Mouse (Mus musculus) hindbrain, embryonic 14.5 days (tissue): ENCODE results near the gene Pld5. TPM values are rescaled to one million over a fixed set of nuclear protein-coding genes. Genes with fewer than 3 reads are reported as not detected.

Experiments used
- ATAC-seq: fragments of 200-750 bp; cut with Nextera tagmentation; 2 replicates; pipeline ENCODE4 v1.8.0; 2017; ENCODE audit warnings: moderate number of reproducible peaks, mild to moderate bottlenecking, moderate TSS enrichment, moderate library complexity; ENCODE audit not compliant: low FRiP score
- DNase-seq: peaks from one replicate; pipeline ENCODE4 v3.0.0-alpha.2; 2015; ENCODE audit warnings: low spot score
- H3K27ac ChIP-seq: fragments of 300-500 bp; sonication (generic); 2 replicates; pipeline ENCODE4 v1.5.1; 2014; ENCODE audit warnings: mild to moderate bottlenecking, moderate library complexity
- H3K27me3 ChIP-seq: fragments of 300-500 bp; sonication (generic); 2 replicates; pipeline ENCODE4 v1.6.1; 2014; ENCODE audit warnings: mild to moderate bottlenecking, low read length, mixed read lengths; ENCODE audit not compliant: control insufficient read depth, insufficient read depth
- H3K36me3 ChIP-seq: fragments of 300-500 bp; sonication (generic); replicated peaks from 2 replicates; pipeline ENCODE4 v1.6.1; 2014; ENCODE audit not compliant: control insufficient read depth, insufficient read depth
- H3K4me1 ChIP-seq: fragments of 300-500 bp; sonication (generic); replicated peaks from 2 replicates; pipeline ENCODE4 v1.6.1; 2014; ENCODE audit warnings: antibody characterized with exemption, low read length, mixed read lengths; ENCODE audit not compliant: control insufficient read depth, insufficient read depth
- H3K4me2 ChIP-seq: fragments of 300-500 bp; sonication (generic); replicated peaks from 2 replicates; pipeline ENCODE4 v1.6.1; 2014; ENCODE audit warnings: mild to moderate bottlenecking, moderate library complexity
- H3K4me3 ChIP-seq: fragments of 300-500 bp; sonication (generic); replicated peaks from 2 replicates; pipeline ENCODE4 v1.5.1; 2014; ENCODE audit warnings: mild to moderate bottlenecking, low read length
- H3K9ac ChIP-seq: fragments of 300-500 bp; sonication (generic); 2 replicates; pipeline ENCODE4 v1.6.1; 2014
- H3K9me3 ChIP-seq: fragments of 300-500 bp; sonication (generic); 2 replicates; pipeline ENCODE4 v1.6.1; 2016; ENCODE audit warnings: low read length; ENCODE audit not compliant: control insufficient read depth
- WGBS: fragments of 180-500 bp; shearing (Covaris S2); extraction: QIAGEN DNeasy Blood & Tissue Kit; methylation state at CpG from one replicate; pipeline ENCODE4 v1.1.7; 2014; 5-methylcytosine and 5-hydroxymethylcytosine counted together
- polyA plus RNA-seq: library from polyadenylated mRNA; unstranded; fragments of >200 nt; fragmentation: Nextera tagmentation; extraction: Ambion mirVana; gene quantifications from 2 replicates; pipeline ENCODE4 v1.2.1, GENCODE M21; 2014

The Pld5 gene
- polyA plus RNA-seq, result 4.8 and 5.5 TPM in 2 replicates

DNA sequence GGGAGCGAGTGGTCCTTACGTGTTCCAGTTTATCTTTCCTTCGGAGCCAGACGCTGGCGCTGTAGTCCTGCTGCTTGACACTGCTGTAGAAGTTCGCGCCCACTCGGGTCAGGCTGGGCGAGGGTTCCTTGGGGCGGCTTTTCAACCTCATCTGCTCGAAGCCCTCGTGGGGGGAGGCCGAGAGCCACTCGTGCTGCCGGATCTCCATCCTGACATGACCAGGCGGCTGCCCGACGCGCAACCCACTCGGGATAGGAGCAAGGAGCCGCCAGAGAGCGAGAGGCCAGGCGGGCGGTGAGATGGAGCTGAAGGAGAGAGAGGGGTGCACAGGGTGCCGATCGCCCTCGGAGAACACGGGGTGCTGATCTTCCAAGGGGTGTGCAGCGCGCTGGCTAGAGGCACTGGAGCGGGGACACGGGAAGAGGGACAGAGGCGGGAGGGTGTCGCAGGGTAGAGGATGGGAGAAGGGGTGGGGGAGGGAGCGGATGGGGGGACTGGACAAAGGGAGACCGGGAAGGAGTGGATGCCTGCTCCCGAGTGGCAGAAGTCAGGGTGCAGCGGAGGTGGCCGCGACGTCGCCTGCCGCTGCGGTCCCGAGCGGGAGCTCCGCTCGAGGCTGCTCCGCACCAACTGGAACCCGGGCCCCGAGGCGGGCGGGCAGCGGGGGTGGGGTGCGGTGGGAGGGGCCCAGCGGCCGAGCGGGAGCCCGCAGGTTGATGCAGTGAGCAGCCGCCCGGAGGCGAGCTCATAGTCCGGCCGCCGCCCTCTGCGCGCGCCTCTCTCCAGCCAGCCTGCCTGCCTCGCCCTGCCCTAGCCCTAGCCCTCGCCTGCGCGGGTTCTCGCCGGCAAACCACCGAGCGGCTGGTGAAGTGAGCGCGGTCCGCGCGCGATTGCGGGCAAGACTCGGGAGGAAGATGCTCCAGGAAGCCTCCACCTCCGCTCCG is at the start of gene Pld5:
TSS of gene Pld5 (minus strand) at position 646 of the 944 bp plus-strand sequence.
- WGBS, result under 1% methylated on average over 82 of the region's 86 CpGs
- peak within 1 kb of the TSS; percentile 71 for H3K4me2 ChIP-seq
- ATAC-seq (peak; percentile 88), DNase-seq (peak; percentile 55)
- no peaks in the 10 kb centered on the region for H3K9me3 ChIP-seq
- H3K27me3 ChIP-seq, result peaks cover 5% of the 10 kb centered on the region; the same call in 1 of the 2 replicates
- peak within 1 kb of the TSS; percentile 69 for H3K4me3 ChIP-seq
- H3K36me3 ChIP-seq, result no peaks in the 10 kb centered on the region
- H3K4me1 ChIP-seq, result peaks cover 17% of the 10 kb centered on the region
- peak within 1 kb of the TSS; percentile 64 for H3K27ac ChIP-seq
- peak within 1 kb of the TSS; percentile 78 for H3K9ac ChIP-seq

DNA sequence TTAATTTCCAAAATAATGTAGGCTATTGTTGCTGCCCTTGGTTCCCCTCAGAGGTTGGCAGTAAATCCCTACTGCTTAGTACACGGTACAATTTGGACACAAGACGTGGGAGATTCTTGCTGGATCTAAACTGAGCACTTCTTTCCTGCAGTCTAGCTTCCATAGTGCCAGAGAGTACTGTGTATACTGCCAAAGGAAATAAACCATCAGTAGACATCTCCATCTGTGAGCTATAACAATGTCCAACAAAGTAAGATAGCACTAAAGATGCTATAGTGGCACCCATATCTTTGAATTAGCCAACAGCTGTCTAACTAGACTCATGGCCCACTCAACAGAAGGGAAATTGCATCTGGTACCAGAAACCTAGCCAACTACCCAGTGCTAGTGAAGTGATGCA is 40.0 kb upstream of the Pld5 start:
- Histone ChIP-seq H3K4me1 (no peaks in the 10 kb centered on the region), H3K27ac (no peak overlapping the region), H3K4me2 (no peak overlapping the region), H3K4me3 (no peak overlapping the region), H3K9me3 (no peaks in the 10 kb centered on the region), H3K36me3 (no peaks in the 10 kb centered on the region), H3K27me3 (no peaks in the 10 kb centered on the region), H3K9ac (no peak overlapping the region)
- 77% methylated on average over 2 of the region's 2 CpGs for WGBS
- DNase-seq, result no peak
- ATAC-seq, result no peak

DNA sequence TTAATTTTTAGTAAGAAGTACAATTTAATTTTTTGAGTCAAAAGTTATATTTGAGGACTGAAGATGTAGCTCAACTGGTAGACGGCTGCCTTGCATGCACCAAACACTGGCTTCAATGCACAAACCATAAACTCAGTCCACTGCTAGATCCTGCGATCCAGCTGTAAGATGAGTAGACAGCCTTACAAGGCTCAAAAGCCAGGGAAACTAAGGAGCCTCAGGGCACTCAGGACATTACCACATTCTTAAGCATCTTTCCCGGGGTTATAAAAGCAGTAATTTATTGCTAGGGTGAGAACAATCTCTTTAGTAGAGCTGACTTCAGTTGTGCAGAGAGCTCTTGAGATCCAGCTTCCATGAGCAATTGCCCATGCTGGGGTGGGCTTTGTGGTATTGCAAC is 35.1 kb upstream of the Pld5 start:
- H3K4me2 ChIP-seq, result no peak overlapping the region
- H3K4me3 ChIP-seq, result no peak overlapping the region
- WGBS, result 81% methylated on average over 3 of the region's 3 CpGs
- H3K9ac ChIP-seq, result no peak overlapping the region
- H3K9me3 ChIP-seq, result no peaks in the 10 kb centered on the region
- DNase-seq, result no peak
- no peaks in the 10 kb centered on the region for H3K4me1 ChIP-seq
- no peak for ATAC-seq
- no peaks in the 10 kb centered on the region for H3K36me3 ChIP-seq
- no peaks in the 10 kb centered on the region for H3K27me3 ChIP-seq
- no peak overlapping the region for H3K27ac ChIP-seq

- Histone ChIP-seq H3K4me2 (no peak overlapping the region), H3K36me3 (no peaks in the 10 kb centered on the region), H3K27me3 (no peaks in the 10 kb centered on the region), H3K9me3 (no peaks in the 10 kb centered on the region), H3K27ac (no peak overlapping the region), H3K9ac (no peak overlapping the region), H3K4me1 (no peaks in the 10 kb centered on the region), H3K4me3 (no peak overlapping the region)
- WGBS, result 87% methylated on average over 5 of the region's 5 CpGs
- no peak for ATAC-seq
- DNase-seq, result no peak
Measured at GRCm38 (mm10) chr1:176289396-176289795, 14.3 kb upstream of the Pld5 start.

GRCm38 (mm10) chr1:176275611-176275980 is 484 bp upstream of the Pld5 start:
- Histone ChIP-seq H3K4me2 (peak overlapping the region; percentile 71), H3K27ac (peak overlapping the region; percentile 64), H3K9me3 (no peaks in the 10 kb centered on the region), H3K4me3 (peak overlapping the region; percentile 69), H3K4me1 (peaks cover 17% of the 10 kb centered on the region), H3K27me3 (peaks cover 5% of the 10 kb centered on the region; the same call in 1 of the 2 replicates), H3K9ac (peak overlapping the region; percentile 78), H3K36me3 (no peaks in the 10 kb centered on the region)
- WGBS, result 10% methylated on average over 11 of the region's 11 CpGs
- peak; percentile 21; the same call in 1 of the 2 replicates for ATAC-seq
- no peak for DNase-seq

- Histone ChIP-seq H3K4me1 (no peaks in the 10 kb centered on the region), H3K9me3 (no peaks in the 10 kb centered on the region), H3K4me3 (no peak overlapping the region), H3K27me3 (no peaks in the 10 kb centered on the region), H3K27ac (0 out of 2 replicates have a peak overlapping the region, but pooled peaks have one; percentile 14), H3K9ac (no peak overlapping the region), H3K4me2 (peak overlapping the region; percentile 15), H3K36me3 (no peaks in the 10 kb centered on the region)
- peak; percentile 24; the same call in 1 of the 2 replicates for ATAC-seq
- WGBS, result 42% methylated on average over 5 of the region's 5 CpGs
- no peak for DNase-seq
Measured at GRCm38 (mm10) chr1:176248717-176249030, 26.4 kb downstream of the Pld5 start.

DNA sequence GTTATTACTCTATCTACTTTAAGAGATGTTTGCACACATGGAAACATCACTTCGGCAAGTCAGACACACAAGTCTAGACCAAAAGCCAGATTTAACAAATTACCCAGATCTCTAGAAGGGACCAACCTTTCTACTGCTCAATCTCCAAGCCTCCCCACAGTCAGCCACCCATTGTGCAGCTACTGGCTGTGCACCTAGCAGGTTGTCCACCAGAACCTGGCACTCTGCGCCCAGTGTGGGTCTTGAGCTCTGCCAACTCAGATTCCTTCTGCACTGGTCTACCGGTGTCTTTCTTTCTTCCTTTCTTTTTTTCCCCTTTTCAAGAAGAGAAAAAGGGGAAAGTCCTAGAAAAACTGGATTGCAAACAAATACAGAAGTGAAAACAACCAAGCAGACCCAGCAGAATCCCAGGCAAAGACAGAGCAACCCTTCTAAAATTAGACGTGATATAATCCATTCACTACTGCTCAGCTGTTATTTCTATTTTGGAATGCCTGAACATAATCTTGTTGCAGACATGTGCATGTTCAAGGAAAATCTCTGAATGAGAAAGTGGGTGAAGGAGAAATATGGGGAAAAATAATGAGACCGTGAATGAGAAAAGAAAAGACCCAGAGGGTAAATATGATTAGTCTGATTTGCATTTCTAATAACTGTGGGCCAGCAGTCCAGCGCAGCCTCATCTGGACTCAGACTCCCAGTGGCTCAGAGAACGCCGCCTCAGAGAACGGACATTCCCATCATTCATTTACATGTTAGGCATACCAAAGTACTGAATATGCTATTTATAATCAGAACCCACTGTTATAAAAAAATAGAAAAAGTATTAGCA is 27.0 kb downstream of the Pld5 start:
- no peak for DNase-seq
- WGBS, result 46% methylated on average over 9 of the region's 9 CpGs
- no peaks in the 10 kb centered on the region for H3K4me1 ChIP-seq
- H3K9me3 ChIP-seq, result no peaks in the 10 kb centered on the region
- peak overlapping the region; percentile 15 for H3K4me2 ChIP-seq
- no peaks in the 10 kb centered on the region for H3K36me3 ChIP-seq
- no peak for ATAC-seq
- no peak overlapping the region for H3K9ac ChIP-seq
- H3K4me3 ChIP-seq, result no peak overlapping the region
- peak overlapping the region; percentile 14; the same call in 1 of the 2 replicates for H3K27ac ChIP-seq
- H3K27me3 ChIP-seq, result no peaks in the 10 kb centered on the region

GRCm38 (mm10) chr1:176239199-176239598 is 35.9 kb downstream of the Pld5 start:
- 74% methylated on average over 2 of the region's 2 CpGs for WGBS
- no peak overlapping the region for H3K4me2 ChIP-seq
- ATAC-seq (no peak), DNase-seq (no peak)
- no peak overlapping the region for H3K9ac ChIP-seq
- H3K27ac ChIP-seq, result no peak overlapping the region
- H3K27me3 ChIP-seq, result no peaks in the 10 kb centered on the region
- no peaks in the 10 kb centered on the region for H3K4me1 ChIP-seq
- H3K9me3 ChIP-seq, result no peaks in the 10 kb centered on the region
- no peak overlapping the region for H3K4me3 ChIP-seq
- H3K36me3 ChIP-seq, result no peaks in the 10 kb centered on the region

GRCm38 (mm10) chr1:176223794-176224193 is 51.3 kb downstream of the Pld5 start:
- WGBS, result 84% methylated on average over 10 of the region's 10 CpGs
- Histone ChIP-seq H3K36me3 (no peaks in the 10 kb centered on the region), H3K9ac (no peak overlapping the region), H3K4me2 (no peak overlapping the region), H3K27me3 (no peaks in the 10 kb centered on the region), H3K4me3 (no peak overlapping the region), H3K4me1 (no peaks in the 10 kb centered on the region), H3K27ac (no peak overlapping the region), H3K9me3 (no peaks in the 10 kb centered on the region)
- ATAC-seq (no peak), DNase-seq (no peak)
